Mouse (Mus musculus): ENCODE results near the gene Bsg. TPM values are rescaled to one million over a fixed set of nuclear protein-coding genes. Genes with fewer than 3 reads are reported as not detected.
A peak's percentile ranks its signal among the peaks of the same experiment; 100 is the strongest.

Bsg gene
- total RNA-seq, 1 experiment, result 858 TPM

GRCm38 (mm10) chr10:79684770-79685600 is 19.3 kb upstream of the Bsg start:
- Histone ChIP-seq H3K36me3 (ENCODE audit: control insufficient read depth, insufficient read depth, low read length, poor library complexity, severe bottlenecking) (peaks cover 53% of the 10 kb centered on the region), H3K9ac (ENCODE audit: insufficient read depth, low read depth, low read length, poor library complexity, severe bottlenecking) (no peak overlapping the region), H3K27ac (ENCODE audit: insufficient read depth, low read depth, low read length, poor library complexity, severe bottlenecking) (no peak overlapping the region; the same call in 1 of the 2 replicates), H3K4me3 (ENCODE audit: insufficient read depth in 1 of 2, low read depth in 1 of 2, low read length in 2 of 2, poor library complexity in 1 of 2, severe bottlenecking in 1 of 2) (no peak overlapping the region; a peak in 1 of 4 replicates), H3K4me1 (ENCODE audit: control insufficient read depth in 2 of 2, insufficient read depth in 2 of 2, low read length in 2 of 2, poor library complexity in 1 of 2) (peaks cover 5 to 35% of the 10 kb centered on the region in 2 experiments), H3K9me3 (ENCODE audit: control insufficient read depth, insufficient read depth, low read depth, low read length) (no peaks in the 10 kb centered on the region)
- in situ Hi-C loops (cut with MboI; ENCODE audit: low sequenced_read_pairs in 2 of 2, unreplicated experiment in 2 of 2), result no loop called here
- no peak for DNase-seq (ENCODE audit: low read depth, low spot score)
- TF ChIP-seq CHD2 (IDR thresholded peaks at IDR 0.05; ENCODE audit: low read depth, low read length), result no peak
- TF ChIP-seq HCFC1 (IDR thresholded peaks at IDR 0.05; ENCODE audit: borderline replicate concordance, insufficient read depth, low read length), result no peak
- no peak for TF ChIP-seq ZNF384 (IDR thresholded peaks at IDR 0.05; ENCODE audit: low read depth, low read length)
- TF ChIP-seq ZC3H11A (IDR thresholded peaks at IDR 0.05; ENCODE audit: borderline replicate concordance, low read depth, low read length), result no peak
- no peak for TF ChIP-seq MAFK (IDR thresholded peaks at IDR 0.05; ENCODE audit: insufficient read depth, low read depth, low read length)

- peaks cover 53% of the 10 kb centered on the region for H3K36me3 ChIP-seq (ENCODE audit: control insufficient read depth, insufficient read depth, low read length, poor library complexity, severe bottlenecking)
- no peak overlapping the region for H3K9ac ChIP-seq (ENCODE audit: insufficient read depth, low read depth, low read length, poor library complexity, severe bottlenecking)
- peaks cover 1 to 27% of the 10 kb centered on the region in 2 experiments for H3K4me1 ChIP-seq (ENCODE audit: control insufficient read depth in 2 of 2, insufficient read depth in 2 of 2, low read length in 2 of 2, poor library complexity in 1 of 2)
- H3K4me3 ChIP-seq (ENCODE audit: insufficient read depth in 1 of 2, low read depth in 1 of 2, low read length in 2 of 2, poor library complexity in 1 of 2, severe bottlenecking in 1 of 2), result no peak overlapping the region
- no peaks in the 10 kb centered on the region for H3K9me3 ChIP-seq (ENCODE audit: control insufficient read depth, insufficient read depth, low read depth, low read length)
- H3K27ac ChIP-seq (ENCODE audit: insufficient read depth, low read depth, low read length, poor library complexity, severe bottlenecking), result no peak overlapping the region
- TF ChIP-seq ZC3H11A (IDR thresholded peaks at IDR 0.05; ENCODE audit: borderline replicate concordance, low read depth, low read length) (no peak), MAFK (IDR thresholded peaks at IDR 0.05; ENCODE audit: insufficient read depth, low read depth, low read length) (no peak), ZNF384 (IDR thresholded peaks at IDR 0.05; ENCODE audit: low read depth, low read length) (no peak), CHD2 (IDR thresholded peaks at IDR 0.05; ENCODE audit: low read depth, low read length) (no peak), HCFC1 (IDR thresholded peaks at IDR 0.05; ENCODE audit: borderline replicate concordance, insufficient read depth, low read length) (no peak)
- no peak for DNase-seq (ENCODE audit: low read depth, low spot score)
- in situ Hi-C loops (cut with MboI; ENCODE audit: low sequenced_read_pairs in 2 of 2, unreplicated experiment in 2 of 2), result no loop called here
Measured at GRCm38 (mm10) chr10:79686219-79686618, 18.1 kb upstream of the Bsg start.

GRCm38 (mm10) chr10:79686691-79687090 is 17.6 kb upstream of the Bsg start:
- Histone ChIP-seq H3K27ac (ENCODE audit: insufficient read depth, low read depth, low read length, poor library complexity, severe bottlenecking) (no peak overlapping the region), H3K36me3 (ENCODE audit: control insufficient read depth, insufficient read depth, low read length, poor library complexity, severe bottlenecking) (peaks cover 53% of the 10 kb centered on the region), H3K9me3 (ENCODE audit: control insufficient read depth, insufficient read depth, low read depth, low read length) (no peaks in the 10 kb centered on the region), H3K4me3 (ENCODE audit: insufficient read depth in 1 of 2, low read depth in 1 of 2, low read length in 2 of 2, poor library complexity in 1 of 2, severe bottlenecking in 1 of 2) (no peak overlapping the region), H3K9ac (ENCODE audit: insufficient read depth, low read depth, low read length, poor library complexity, severe bottlenecking) (no peak overlapping the region), H3K4me1 (ENCODE audit: control insufficient read depth in 2 of 2, insufficient read depth in 2 of 2, low read length in 2 of 2, poor library complexity in 1 of 2) (peaks cover 1 to 26% of the 10 kb centered on the region in 2 experiments)
- no peak for DNase-seq (ENCODE audit: low read depth, low spot score)
- TF ChIP-seq ZNF384 (IDR thresholded peaks at IDR 0.05; ENCODE audit: low read depth, low read length), result no peak
- TF ChIP-seq ZC3H11A (IDR thresholded peaks at IDR 0.05; ENCODE audit: borderline replicate concordance, low read depth, low read length), result no peak
- TF ChIP-seq HCFC1 (IDR thresholded peaks at IDR 0.05; ENCODE audit: borderline replicate concordance, insufficient read depth, low read length), result no peak
- no peak for TF ChIP-seq MAFK (IDR thresholded peaks at IDR 0.05; ENCODE audit: insufficient read depth, low read depth, low read length)
- no peak for TF ChIP-seq CHD2 (IDR thresholded peaks at IDR 0.05; ENCODE audit: low read depth, low read length)
- in situ Hi-C loops (cut with MboI; ENCODE audit: low sequenced_read_pairs in 2 of 2, unreplicated experiment in 2 of 2), result no loop called here

GRCm38 (mm10) chr10:79687513-79687912 is 16.8 kb upstream of the Bsg start:
- Histone ChIP-seq H3K9me3 (ENCODE audit: control insufficient read depth, insufficient read depth, low read depth, low read length) (no peaks in the 10 kb centered on the region), H3K4me3 (ENCODE audit: insufficient read depth in 1 of 2, low read depth in 1 of 2, low read length in 2 of 2, poor library complexity in 1 of 2, severe bottlenecking in 1 of 2) (no peak overlapping the region), H3K4me1 (ENCODE audit: control insufficient read depth in 2 of 2, insufficient read depth in 2 of 2, low read length in 2 of 2, poor library complexity in 1 of 2) (peaks cover 1 to 26% of the 10 kb centered on the region in 2 experiments), H3K27ac (ENCODE audit: insufficient read depth, low read depth, low read length, poor library complexity, severe bottlenecking) (no peak overlapping the region), H3K36me3 (ENCODE audit: control insufficient read depth, insufficient read depth, low read length, poor library complexity, severe bottlenecking) (peaks cover 53% of the 10 kb centered on the region), H3K9ac (ENCODE audit: insufficient read depth, low read depth, low read length, poor library complexity, severe bottlenecking) (no peak overlapping the region)
- no peak for TF ChIP-seq MAFK (IDR thresholded peaks at IDR 0.05; ENCODE audit: insufficient read depth, low read depth, low read length)
- TF ChIP-seq ZNF384 (IDR thresholded peaks at IDR 0.05; ENCODE audit: low read depth, low read length), result peak; percentile 66
- no peak for TF ChIP-seq CHD2 (IDR thresholded peaks at IDR 0.05; ENCODE audit: low read depth, low read length)
- in situ Hi-C loops (cut with MboI; ENCODE audit: low sequenced_read_pairs in 2 of 2, unreplicated experiment in 2 of 2), result no loop called here
- no peak for DNase-seq (ENCODE audit: low read depth, low spot score)
